Mouse (Mus musculus): ENCODE measurements around the gene Rassf7. TPM values are rescaled to one million over a fixed set of nuclear protein-coding genes. Genes with fewer than 3 reads are reported as not detected.

Gene Rassf7
- 1.8 and 2.3 TPM in 2 replicates for polyA plus RNA-seq (2012; rRNA removed)

DNA sequence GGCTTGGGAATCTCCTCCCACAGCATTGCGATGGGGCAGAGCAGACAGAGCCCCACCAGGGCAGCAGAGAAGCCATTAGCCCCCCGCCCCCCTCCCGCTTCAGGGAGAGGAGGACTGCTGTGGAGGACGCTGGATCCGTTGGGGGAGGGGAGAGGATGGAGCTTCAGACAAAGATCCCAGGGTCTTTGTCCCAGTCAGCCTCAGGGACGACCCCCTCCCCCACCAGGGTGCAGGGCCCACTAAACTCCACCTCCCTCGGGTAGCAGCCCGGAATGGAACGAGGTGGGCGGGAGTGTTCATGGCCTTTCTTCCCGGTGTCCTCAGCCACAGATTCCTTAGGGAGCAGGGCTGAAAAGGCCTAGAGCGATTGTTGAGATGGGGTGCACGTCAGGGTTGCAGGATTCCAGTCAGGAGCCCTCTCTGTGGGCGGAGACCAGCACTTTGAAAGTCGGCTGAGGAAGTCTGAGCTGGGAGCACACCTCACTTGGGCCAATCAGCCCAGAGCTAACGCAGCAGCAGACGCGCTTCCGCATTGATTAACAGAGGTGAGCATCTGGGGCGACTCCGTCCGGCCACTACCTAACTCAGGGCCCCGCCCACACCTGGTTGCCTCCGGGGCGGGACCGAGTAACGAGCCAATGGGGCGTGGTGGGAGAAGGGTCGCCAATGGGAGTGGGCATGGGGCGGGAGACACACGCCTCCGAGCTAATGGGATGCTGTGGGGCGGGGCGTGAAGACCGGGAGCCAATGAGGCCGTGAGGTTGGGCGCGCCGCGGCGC lies at the start of gene Rassf7:
TSS of gene Rassf7 (plus strand) at position 760 of the 779 bp plus-strand sequence.
- peak; percentile 66 to 81 for DNase-seq (ENCODE audit: extremely low spot score in 1 of 2, low spot score in 1 of 2)

DNA sequence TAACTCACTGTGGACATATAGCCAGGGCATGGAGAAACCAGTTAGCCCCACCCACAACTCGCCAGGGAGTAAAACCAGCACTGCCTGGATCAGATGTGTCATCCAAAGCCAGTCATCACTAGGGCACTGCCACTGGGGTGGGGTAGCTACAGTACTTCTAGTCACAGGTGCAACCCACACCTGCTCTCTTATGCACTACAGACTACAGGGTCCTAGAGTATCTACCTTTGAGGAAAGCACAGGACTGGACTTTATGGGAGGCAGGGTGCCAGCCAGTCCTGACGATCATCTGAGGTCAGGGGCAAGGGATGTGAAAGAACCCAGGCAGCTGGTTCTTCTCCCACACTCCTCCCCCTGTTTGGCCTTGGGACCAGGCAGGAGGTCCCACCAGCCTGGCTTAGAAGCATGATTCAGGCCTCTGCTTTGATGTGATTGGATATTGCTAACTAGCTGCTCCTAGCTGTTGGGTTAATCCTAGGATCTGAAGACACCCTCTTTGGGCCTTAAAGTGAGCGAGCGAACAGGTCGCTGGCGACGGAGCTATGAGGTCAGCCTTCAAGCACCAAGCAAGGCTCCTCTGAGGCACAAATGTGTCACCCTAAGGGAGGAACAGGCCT lies 47.7 kb upstream of the Rassf7 start:
- DNase-seq (ENCODE audit: extremely low spot score in 1 of 2, low spot score in 1 of 2): peak in 1 of 2 experiments; percentile 27

DNA sequence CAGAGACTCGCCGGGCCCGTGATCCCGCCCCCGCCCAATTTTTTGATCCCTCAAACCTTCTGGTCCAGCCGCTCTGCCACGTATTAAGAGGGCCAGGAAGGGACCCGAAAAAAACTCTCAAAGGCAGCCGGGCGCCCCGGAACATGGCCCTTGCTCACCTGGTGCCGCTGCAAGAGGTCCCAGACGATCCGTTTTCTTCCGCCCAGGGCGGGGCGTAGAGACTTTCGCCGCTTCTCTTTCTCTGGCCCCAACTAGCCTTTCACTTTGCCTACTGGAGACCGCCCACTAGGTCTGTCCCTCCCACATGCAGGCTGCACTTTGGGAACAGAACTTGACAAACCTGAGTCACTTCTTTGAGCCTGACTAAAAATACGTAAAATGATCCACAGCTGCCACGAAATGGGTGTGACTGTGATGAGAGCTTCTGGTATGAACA lies 47.1 kb upstream of the Rassf7 start:
- DNase-seq (ENCODE audit: extremely low spot score in 1 of 2, low spot score in 1 of 2): peak; percentile 53 to 66

DNA sequence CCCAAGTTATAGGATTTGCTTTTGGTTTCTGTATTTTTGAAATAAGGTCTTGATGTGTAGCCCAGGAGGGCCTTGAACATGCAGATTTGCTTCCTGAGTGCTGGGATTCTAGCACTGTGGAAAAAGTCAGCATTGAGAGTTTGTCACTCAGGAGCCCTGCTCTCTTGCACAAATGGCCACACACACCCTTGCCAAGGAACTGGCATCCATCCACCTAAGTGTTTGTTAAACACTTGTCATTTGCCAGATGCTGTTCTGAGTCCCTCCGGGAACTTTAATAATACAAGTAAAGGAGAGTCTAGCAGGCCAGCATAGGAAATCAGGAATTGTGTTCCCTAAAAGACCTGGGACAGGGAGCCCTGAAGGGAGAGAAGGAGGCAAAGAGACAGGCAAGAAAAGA lies 46.4 kb upstream of the Rassf7 start:
- no peak for DNase-seq (ENCODE audit: extremely low spot score in 1 of 2, low spot score in 1 of 2)

DNA sequence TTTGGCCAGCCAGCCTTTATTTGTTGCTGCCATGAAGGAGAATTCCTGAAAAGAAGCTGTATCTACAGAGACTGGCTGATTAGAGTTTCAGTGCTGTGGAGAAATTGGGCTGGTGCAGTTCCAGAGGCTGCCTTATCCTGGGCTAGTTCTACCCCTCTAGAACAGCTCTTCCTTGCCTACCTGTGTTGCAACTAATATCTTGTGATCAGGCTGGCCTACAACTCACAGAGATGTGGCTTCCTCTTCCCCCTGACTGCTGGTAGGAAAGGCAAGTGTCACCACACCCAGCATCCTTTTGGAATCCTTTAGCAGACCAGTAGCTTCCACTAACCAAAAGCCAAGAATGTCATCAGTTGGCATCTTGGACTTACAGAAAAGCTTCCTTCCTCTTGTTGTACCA lies 45.8 kb upstream of the Rassf7 start:
- DNase-seq (ENCODE audit: extremely low spot score in 1 of 2, low spot score in 1 of 2): no peak

DNA sequence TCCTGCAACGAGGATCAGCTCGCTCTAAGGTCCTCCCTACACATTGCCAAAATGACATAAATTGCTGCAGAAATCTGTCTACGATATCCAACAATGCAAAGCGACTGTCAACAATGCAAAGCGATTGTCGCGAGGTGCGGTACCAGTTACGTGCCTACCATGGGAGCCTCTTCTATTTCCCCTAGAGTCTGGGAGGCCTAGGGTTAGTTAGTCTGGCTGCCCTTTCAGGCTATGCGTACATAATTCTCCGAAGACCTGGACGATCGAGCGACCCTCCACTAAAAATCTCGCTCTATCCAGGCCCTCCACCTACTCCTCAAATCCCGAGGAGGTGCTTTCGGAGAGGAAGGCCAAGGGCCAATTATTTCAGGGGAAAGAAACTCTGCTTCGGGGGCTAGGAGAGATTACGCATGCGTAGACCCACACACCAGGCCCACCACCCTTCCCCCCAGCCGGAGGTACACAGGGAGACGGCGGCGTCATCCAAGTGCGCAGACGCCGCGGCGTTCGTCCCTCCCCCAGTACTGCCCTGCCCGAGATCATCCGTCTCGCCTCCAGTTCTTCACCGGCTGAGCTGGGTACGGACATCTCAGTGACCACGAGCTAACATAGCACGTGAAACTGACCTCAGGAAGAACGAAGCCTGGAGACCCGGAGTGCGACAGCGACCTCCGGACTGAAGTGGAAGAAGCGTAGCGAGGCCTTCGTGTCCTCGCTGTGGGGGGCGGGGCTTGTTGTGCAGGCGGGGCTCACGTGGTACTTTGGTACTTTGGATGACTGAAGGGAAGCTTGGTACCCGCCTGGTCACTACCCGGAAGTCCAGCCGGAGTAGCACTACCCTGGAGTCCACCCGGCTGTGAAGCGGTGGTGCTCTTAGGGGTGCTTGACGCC lies 43.3 kb upstream of the Rassf7 start, which contains the start of gene Rnh1:
TSS of gene Rnh1 (minus strand) at position 742 of the 891 bp plus-strand sequence.
- DNase-seq (ENCODE audit: extremely low spot score in 1 of 2, low spot score in 1 of 2): peak; percentile 88 to 96

DNA sequence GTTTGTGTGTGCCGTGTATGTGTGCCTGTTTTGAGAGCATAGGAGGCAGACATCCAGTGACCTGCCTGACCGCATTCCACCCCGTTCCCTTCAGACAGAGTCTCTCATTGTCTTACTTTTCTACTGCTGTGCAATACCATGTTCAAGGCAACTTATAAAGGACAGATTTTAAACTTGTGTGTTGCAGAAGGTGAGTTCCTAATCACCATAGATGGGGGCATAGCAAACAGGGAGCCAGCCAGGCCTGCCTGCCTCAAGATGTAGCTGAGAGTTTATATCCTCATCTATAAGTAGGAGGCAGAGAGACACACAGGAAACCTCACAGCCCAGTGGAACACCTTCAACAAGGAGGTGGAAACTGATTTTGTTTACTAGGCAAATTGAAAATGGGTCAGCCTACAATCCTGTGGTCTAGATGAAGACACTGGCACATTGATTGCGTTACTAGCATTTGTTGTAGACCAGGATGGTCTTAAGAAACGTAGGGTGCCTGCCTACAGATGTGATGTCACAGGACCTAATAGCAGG lies 42.3 kb upstream of the Rassf7 start:
- DNase-seq (ENCODE audit: extremely low spot score in 1 of 2, low spot score in 1 of 2): no peak

DNA sequence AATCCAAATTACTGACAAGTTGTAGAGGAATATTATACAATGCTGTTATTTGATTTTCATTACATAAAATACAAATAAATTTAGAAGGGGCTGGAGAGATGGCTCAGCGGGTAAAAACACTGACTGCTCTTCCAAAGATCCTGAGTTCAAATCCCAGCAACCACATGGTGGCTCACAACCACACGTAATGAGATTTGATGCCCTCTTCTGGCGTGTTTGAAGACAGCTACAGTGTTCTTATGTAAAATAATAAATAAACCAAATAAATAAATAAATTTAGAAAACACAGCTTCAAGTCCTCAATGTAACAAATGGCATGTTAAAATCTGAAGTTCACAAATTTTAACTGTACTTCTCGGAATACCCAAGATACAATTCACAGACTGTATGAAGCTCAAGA lies 40.6 kb upstream of the Rassf7 start:
- DNase-seq (ENCODE audit: extremely low spot score in 1 of 2, low spot score in 1 of 2): no peak

DNA sequence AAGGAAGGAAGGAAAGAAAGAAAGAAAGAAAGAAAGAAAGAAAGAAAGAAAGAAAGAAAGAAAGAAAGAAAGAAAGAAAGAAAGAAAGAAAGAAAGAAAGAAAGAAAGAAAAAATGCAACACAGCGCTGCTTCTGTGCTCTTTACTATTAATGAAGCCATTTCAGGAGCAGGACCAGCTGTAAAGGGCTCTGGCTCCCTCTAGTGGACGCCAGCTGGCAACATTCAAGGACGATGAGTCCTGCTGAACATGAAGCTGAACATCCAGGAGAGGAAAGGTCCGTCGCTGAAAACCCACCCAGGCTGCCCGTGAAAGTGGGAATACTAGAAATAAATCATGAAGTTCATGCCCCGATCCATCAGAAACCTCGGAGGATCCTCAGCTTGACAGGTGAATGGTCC lies 39.5 kb upstream of the Rassf7 start:
- peak; percentile 76 to 96 for DNase-seq (ENCODE audit: extremely low spot score in 1 of 2, low spot score in 1 of 2)

DNA sequence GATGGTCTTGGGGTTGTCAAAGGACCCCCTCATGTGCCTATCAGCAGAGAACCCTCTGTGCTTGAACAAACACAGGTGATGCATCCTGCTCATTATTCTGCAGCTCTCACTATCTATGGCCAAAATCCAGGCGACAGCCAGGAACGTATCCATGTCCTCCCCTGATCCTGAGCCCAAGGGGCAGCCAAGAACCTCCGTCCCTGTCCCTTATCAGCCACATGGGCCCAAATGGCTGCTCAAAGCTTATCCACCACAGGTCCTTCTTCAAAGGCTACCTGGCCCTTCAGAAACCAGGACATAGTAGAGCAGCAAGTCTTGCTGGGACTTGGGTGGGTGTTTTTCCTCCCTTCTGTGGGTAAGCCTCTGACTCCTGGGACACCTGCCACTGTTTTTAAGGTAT lies 27.5 kb upstream of the Rassf7 start:
- no peak for DNase-seq (ENCODE audit: extremely low spot score in 1 of 2, low spot score in 1 of 2)

DNA sequence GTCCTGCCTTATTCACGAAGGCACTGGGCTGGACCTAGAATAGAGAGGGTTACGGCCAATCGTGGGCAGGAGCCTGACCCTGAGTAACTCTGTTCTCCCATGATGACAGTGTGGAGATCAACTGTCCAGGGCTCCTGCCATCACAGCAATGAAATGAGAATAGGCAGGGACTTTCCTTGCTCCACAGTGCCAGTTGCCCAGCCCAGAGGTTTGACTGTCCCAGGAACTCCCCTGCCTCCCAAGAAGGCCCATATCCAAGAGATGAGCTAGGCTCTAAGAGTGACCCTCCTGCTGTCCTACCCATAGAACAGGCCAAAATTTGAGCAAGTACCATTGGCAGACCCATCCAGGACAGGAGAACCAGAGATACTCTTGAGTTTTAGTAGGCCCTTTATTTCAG lies 26.9 kb upstream of the Rassf7 start:
- DNase-seq (ENCODE audit: extremely low spot score in 1 of 2, low spot score in 1 of 2): no peak

DNA sequence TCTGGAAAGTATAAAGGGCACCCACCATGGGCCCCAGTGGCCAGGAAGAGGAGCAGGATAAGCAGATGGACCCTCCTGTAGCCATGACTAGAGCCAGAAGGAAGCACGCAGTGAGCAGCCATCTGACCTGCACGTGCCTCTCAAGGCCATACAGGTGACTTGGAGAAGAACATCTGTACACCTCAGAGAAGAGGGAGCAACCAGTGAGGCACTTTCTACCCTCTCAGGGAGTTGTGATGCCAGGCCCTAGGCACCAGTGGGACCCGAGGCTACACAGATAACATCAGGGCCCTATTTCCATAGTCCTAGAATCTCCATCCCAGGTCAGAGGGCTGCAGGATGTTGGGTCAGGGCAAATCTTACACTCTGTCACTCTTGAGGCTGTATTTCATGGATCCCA lies 25.4 kb upstream of the Rassf7 start:
- DNase-seq (ENCODE audit: extremely low spot score in 1 of 2, low spot score in 1 of 2): no peak

DNA sequence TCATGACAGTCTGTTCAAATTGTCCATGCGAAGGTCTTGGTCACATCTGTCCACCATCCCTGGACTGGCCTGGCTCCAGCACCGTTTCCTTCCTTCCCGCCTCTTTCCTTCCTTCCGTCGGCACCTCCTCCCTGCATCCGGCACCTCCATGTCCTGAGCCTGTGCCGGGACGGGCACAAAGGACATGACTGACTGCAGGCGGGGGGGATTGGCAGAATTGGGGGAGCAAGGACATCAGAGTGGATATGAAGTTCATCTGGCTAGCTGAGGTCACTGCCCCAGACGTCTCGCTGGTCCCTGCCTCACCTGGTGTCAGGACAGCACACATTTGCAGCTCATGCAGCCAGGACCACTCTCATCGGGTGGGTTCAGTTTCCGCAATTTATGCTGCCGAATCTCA lies 24.6 kb upstream of the Rassf7 start:
- no peak for DNase-seq (ENCODE audit: extremely low spot score in 1 of 2, low spot score in 1 of 2)

DNA sequence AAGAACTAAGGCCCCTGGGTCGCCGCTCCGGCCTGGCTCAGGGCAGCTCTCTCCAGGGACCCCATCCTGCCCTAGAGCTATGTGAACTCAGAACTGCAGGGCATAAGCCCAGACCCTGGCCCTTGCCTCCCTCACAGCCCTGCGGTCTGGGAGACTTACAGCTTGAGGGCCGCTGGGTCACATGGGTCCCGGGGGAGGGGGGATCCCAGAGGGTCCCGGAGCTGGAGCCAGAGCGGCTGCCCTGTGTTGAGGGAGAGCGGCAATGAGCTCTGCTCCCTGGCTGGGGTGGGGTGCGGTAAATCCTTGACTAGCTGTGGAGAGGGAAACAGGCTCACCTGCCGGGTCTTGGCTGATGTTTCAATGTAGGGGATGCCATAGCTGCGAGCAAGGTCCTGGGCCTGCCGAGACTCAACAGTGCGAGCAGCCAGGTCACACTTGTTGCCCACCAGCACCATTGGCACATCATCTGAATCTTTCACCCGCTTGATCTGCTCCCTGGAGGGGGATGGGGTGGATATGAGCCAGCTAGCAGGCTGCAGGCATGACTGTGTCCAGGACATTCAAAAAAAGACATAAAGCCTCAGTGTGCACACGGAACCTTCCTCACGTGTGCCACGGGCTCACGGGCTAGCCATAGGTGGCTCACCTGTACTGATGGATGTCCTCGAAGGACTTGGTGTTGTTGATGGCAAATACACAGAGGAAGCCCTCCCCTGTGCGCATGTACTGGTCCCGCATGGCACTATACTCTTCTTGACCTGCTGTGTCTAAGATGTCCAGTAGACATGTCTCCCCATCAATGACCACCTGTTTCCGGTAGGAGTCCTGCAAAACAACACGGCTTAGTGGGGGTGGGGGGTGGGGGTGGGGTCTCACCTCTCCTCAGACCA lies 23.6 kb upstream of the Rassf7 start:
- DNase-seq (ENCODE audit: extremely low spot score in 1 of 2, low spot score in 1 of 2): no peak

DNA sequence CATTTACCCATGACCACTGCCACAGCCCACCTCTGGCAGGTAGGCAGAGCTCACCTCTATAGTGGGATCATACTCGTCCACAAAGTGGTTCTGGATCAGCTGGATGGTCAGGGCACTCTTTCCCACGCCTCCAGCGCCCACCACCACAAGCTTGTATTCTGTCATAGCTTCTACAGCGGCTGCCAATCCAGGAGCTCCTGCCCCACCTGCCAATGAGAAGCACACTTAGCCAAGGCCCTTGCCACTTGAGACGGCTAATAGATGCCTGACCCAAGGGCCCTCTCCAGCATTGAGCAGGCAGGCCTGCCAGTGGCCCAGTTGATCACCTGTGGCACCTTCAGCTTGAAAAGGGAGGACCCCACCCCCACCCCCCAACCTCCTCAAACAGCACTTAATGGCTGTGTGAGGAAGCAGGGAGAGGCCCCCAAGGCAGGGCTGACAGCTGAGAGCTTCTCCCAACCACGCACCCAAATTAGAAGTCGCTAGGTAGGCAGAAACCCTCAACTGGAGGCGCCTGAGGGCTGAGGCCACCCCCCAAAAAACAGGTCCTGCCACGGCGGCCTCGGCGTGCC lies 22.8 kb upstream of the Rassf7 start:
- DNase-seq (ENCODE audit: extremely low spot score in 1 of 2, low spot score in 1 of 2): no peak

DNA sequence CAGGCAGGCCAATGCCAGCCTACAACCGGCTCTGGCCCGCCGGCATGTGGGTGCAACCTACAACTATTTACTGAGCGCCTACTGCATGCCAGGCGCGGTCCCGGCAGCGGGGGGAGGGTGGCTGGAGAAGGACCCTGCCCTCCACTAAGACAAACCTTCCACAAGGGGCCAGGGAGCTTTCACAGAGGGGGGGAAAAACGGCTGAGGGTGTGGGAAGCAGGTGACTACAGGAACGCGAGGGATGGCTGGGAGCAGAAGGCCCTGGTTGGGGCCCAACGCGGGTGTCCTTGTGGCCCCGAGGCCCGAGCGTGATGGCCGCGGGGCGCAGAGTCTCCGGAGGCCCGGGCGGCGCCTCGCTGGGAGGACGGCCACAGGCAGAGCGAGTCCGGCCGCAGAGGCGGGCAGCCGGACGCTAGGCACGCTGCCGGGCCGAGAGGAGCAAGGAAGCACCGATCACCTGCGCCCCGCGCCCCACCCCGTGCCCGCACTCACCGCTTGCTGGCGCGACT lies 22.3 kb upstream of the Rassf7 start:
- DNase-seq (ENCODE audit: extremely low spot score in 1 of 2, low spot score in 1 of 2): peak in 1 of 2 experiments; percentile 34

DNA sequence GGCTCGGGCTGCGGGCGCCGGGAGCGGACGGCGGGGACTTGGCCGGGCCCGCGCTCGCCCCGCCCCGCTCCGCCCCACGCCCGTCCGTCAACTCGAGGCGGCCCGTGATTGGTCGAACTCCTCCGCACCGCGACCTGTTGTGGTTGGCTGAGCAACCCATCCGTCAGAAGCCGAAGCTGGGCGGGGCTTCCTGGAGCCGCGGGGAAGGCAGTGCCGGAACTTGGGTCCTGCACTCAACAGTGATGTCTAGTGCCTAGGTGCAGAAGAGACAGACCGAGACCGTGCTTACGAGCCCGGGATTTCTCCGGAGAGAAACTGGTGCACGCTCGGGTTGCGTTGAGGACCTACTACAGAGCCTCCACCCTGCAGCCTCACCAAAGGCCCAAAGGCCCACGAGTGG lies 21.7 kb upstream of the Rassf7 start, which contains the start of the genes Hras and Lrrc56:
TSS of gene Hras (minus strand) at position 58 of the 400 bp plus-strand sequence.
TSS of gene Lrrc56 (plus strand) at position 210 of the 400 bp plus-strand sequence.
- peak; percentile 92 to 98 for DNase-seq (ENCODE audit: extremely low spot score in 1 of 2, low spot score in 1 of 2)

DNA sequence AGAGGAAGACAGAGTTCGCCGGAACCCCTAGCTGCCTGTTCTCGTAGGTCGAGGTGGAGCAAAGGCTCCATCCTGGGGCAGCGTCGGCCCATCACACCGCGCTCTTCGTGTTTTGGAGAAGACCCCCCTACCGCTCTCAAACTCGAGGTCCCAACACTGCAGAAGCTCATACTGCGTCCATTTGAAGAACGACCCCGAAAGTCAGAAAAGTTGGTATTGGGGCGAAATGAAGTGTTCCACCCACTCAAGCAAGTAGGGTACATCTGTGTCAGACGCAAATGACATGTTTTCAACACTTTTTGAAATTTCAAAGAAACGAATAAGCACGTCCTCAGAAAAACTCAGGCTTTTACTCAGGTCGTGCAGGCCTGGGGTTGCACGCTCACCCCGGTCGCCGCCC lies 21.3 kb upstream of the Rassf7 start:
- no peak for DNase-seq (ENCODE audit: extremely low spot score in 1 of 2, low spot score in 1 of 2)

DNA sequence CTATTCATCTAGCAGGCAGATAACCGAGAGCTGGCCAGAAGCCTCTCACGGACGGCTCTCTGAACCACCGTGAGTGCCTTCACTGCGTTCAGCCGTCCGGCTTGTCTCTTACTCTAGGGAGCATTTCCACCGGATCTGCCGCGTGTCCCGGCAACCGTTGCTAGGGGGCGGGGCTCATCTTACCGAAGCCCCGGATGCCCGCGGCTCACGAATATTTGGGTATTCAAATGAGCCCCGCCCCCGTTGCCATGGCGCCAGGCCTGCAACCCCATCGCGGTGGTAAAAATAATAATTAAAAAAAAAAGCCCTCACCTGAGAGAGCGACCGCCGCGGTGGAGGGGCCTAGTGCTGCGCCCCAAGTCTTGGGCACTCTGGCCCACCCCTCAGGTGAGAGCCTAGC lies 20.8 kb upstream of the Rassf7 start:
- DNase-seq (ENCODE audit: extremely low spot score in 1 of 2, low spot score in 1 of 2): peak; percentile 76 to 88

Data from frontal cortex, adult 2 months (tissue).